Mouse (Mus musculus): ENCODE measurements around the gene B3gnt3. TPM values are rescaled to one million over a fixed set of nuclear protein-coding genes. Genes with fewer than 3 reads are reported as not detected.

The B3gnt3 gene
- polyA plus RNA-seq, 1 experiment from 2014 or later, result 0.58 TPM

DNA sequence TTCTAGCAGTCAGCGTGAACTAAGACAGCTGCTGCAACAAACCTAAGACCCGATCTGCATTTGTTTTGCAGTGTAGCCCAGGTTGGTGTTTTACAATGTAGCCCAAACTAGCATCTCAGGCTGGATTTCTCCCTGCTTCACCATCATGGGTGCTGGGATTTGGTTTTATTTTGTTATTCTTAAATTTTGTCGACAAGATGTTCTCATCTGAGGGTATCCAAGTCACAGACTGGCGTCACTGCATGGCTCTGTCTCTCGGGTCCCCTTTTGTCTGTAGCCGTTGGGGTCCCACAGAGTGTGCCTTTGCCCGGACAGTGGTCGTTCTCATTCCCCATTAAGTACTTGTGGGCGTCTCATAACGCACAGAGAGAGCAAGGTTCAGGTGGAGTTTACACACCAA, 16.9 kb downstream of the B3gnt3 start:
- WGBS, result 8% methylated on average over 10 of the region's 10 CpGs
- Histone ChIP-seq H3K4me3 (replicated peaks; ENCODE audit: low read length) (no peak overlapping the region), H3K9ac (replicated peaks; ENCODE audit: low read depth, low read length) (no peak overlapping the region), H3K27ac (ENCODE audit: low read length) (no peak overlapping the region), H3K27me3 (replicated peaks; ENCODE audit: control insufficient read depth, insufficient read depth, low read length) (peaks cover 98% of the 10 kb centered on the region), H3K4me2 (ENCODE audit: low read length) (no peak overlapping the region), H3K36me3 (ENCODE audit: control insufficient read depth, insufficient read depth) (no peaks in the 10 kb centered on the region), H3K9me3 (ENCODE audit: control insufficient read depth, low read length) (no peaks in the 10 kb centered on the region), H3K4me1 (replicated peaks; ENCODE audit: control insufficient read depth, insufficient read depth, low read length) (peaks cover 16% of the 10 kb centered on the region)
- no peak for ATAC-seq

DNA sequence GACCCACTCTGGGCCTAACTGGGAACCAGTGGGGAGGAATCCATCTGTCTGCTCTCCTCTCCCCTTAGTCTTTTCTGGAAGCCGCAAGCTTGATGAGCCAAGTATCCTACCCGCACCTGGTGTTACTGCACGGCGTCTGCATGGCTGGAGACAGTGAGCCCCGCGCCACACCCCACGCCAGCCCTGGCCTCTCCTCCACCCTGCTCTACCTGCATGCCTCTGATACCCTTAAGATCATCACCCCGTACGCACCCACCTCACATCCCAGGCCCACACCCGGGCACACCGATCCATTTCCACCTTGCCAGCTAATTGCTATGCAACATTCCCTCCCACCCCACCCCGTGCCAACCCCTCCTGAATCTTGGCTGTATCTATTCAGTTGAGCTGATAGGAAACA, 18.8 kb downstream of the B3gnt3 start:
- no peak for ATAC-seq
- WGBS, result 43% methylated on average over 12 of the region's 12 CpGs

DNA sequence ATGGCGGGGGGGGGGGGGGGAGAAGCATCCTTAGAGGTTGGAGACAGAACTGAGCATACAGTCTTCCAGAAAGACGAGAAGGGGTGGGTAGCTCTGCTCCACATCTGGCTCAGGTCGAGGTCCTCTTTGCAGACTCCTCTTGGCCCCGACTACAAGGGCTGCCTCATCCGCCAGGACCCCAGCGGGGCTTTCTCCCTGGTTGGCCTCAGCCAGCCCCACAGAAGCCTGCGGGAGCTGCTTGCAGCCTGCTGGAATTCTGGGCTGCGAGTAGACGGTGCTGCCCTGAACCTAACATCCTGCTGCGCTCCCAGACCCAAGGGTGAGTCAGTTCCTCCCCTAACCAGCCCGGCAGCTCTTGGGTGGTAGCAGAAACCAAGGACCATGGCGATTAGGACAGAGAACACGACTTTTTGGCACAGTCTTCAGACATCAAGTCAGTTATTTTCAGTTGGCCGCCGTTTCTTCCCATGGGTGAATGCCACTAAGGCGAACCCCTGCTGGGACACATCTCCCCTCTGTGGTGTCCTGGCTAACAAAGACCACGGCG, 20.1 kb downstream of the B3gnt3 start:
- Histone ChIP-seq H3K4me1 (replicated peaks; ENCODE audit: control insufficient read depth, insufficient read depth, low read length) (peaks cover 22% of the 10 kb centered on the region), H3K4me2 (ENCODE audit: low read length) (no peak overlapping the region), H3K4me3 (replicated peaks; ENCODE audit: low read length) (no peak overlapping the region), H3K27me3 (replicated peaks; ENCODE audit: control insufficient read depth, insufficient read depth, low read length) (peaks cover 85% of the 10 kb centered on the region), H3K36me3 (ENCODE audit: control insufficient read depth, insufficient read depth) (no peaks in the 10 kb centered on the region), H3K9me3 (ENCODE audit: control insufficient read depth, low read length) (no peaks in the 10 kb centered on the region), H3K9ac (replicated peaks; ENCODE audit: low read depth, low read length) (no peak overlapping the region), H3K27ac (ENCODE audit: low read length) (no peak overlapping the region)
- no peak for ATAC-seq
- WGBS, result 5% methylated on average over 18 of the region's 18 CpGs

More for the DNA sequence above, 18.8 kb downstream of the B3gnt3 start:
- Histone ChIP-seq H3K27me3 (replicated peaks; ENCODE audit: control insufficient read depth, insufficient read depth, low read length) (peaks cover 98% of the 10 kb centered on the region), H3K4me3 (replicated peaks; ENCODE audit: low read length) (no peak overlapping the region), H3K4me2 (ENCODE audit: low read length) (no peak overlapping the region), H3K27ac (ENCODE audit: low read length) (no peak overlapping the region), H3K36me3 (ENCODE audit: control insufficient read depth, insufficient read depth) (no peaks in the 10 kb centered on the region), H3K9me3 (ENCODE audit: control insufficient read depth, low read length) (no peaks in the 10 kb centered on the region), H3K9ac (replicated peaks; ENCODE audit: low read depth, low read length) (no peak overlapping the region), H3K4me1 (replicated peaks; ENCODE audit: control insufficient read depth, insufficient read depth, low read length) (peaks cover 20% of the 10 kb centered on the region)

DNA sequence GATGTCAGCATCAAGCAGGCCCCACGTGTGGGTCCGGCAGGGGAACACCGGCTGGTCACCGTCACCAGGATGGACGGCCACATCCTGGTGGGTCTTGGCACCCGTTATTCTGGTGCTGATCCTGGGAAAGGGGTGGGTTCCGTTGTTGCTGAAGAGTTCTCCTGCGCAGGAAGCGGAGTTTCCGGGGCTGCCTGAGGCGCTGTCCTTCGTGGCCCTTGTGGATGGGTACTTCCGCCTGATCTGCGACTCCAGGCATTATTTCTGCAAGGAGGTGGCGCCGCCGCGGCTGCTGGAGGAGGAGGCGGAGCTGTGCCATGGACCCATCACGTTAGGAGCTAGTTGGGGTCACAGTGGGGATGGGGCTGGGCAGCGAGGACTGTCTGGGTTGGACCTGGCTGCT, 21.1 kb downstream of the B3gnt3 start:
- H3K4me2 ChIP-seq (ENCODE audit: low read length), result no peak overlapping the region
- peaks cover 76% of the 10 kb centered on the region for H3K27me3 ChIP-seq (replicated peaks; ENCODE audit: control insufficient read depth, insufficient read depth, low read length)
- no peak overlapping the region for H3K9ac ChIP-seq (replicated peaks; ENCODE audit: low read depth, low read length)
- H3K9me3 ChIP-seq (ENCODE audit: control insufficient read depth, low read length), result no peaks in the 10 kb centered on the region
- peaks cover 15% of the 10 kb centered on the region for H3K4me1 ChIP-seq (replicated peaks; ENCODE audit: control insufficient read depth, insufficient read depth, low read length)
- 3% methylated on average over 21 of the region's 21 CpGs for WGBS
- no peak for ATAC-seq
- no peak overlapping the region for H3K4me3 ChIP-seq (replicated peaks; ENCODE audit: low read length)
- no peaks in the 10 kb centered on the region for H3K36me3 ChIP-seq (ENCODE audit: control insufficient read depth, insufficient read depth)
- H3K27ac ChIP-seq (ENCODE audit: low read length), result no peak overlapping the region

DNA sequence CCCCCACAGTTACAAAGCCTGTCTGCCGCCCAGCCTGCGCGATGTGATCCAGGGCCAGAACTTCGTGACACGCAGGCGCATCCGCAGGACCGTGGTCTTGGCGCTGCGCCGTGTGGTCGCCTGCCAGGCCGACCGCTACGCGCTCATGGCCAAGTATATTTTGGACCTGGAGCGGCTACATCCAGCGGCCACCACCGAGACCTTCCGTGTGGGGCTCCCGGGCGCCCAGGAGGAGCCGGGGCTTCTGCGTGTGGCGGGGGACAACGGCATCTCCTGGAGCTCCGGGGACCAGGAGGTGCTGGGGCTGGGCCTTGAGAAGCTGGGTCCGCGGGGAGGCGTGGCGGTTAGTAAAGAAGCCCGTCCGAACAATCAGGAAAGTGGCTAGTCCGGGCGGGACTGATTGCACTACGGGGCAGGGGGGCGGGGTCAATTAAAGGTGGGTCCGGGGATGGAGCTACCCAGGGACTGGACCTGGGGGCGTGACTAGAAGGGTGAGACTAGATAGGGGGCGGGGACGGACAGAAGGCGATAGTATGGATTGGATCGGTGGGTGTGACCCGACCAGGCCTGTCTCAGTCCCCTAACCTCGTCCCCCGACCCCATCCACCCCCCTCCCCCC, 21.9 kb downstream of the B3gnt3 start:
- H3K36me3 ChIP-seq (ENCODE audit: control insufficient read depth, insufficient read depth), result no peaks in the 10 kb centered on the region
- H3K9ac ChIP-seq (replicated peaks; ENCODE audit: low read depth, low read length), result peak overlapping the region; percentile 32
- under 1% methylated on average over 46 of the region's 46 CpGs for WGBS
- H3K9me3 ChIP-seq (ENCODE audit: control insufficient read depth, low read length), result no peaks in the 10 kb centered on the region
- peaks cover 14% of the 10 kb centered on the region for H3K4me1 ChIP-seq (replicated peaks; ENCODE audit: control insufficient read depth, insufficient read depth, low read length)
- H3K4me3 ChIP-seq (replicated peaks; ENCODE audit: low read length), result peak overlapping the region; percentile 24
- no peak overlapping the region for H3K27ac ChIP-seq (ENCODE audit: low read length)
- H3K4me2 ChIP-seq (ENCODE audit: low read length), result peak overlapping the region; percentile 42
- peaks cover 68% of the 10 kb centered on the region for H3K27me3 ChIP-seq (replicated peaks; ENCODE audit: control insufficient read depth, insufficient read depth, low read length)
- no peak for ATAC-seq

DNA sequence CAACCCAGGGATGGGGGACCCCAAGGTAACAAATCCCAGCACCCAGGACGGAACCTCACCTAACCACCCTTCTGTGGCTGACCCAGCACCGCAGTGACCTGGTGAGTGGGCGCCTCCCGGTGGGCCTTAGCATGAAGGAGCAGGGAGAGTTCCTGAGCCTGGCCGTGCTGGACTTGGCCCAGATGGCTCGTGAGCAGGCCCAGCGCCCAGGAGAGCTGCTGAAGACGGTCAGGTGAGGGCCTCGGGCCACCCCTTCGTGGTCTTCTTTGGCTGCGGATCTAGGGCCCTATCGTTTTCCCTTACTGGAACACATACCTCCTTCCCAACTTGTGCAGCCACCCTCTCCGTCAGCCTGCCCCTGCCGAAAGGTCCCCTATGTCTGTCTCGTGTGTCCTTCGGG, 22.5 kb downstream of the B3gnt3 start:
- 10% methylated on average over 16 of the region's 16 CpGs for WGBS
- ATAC-seq, result no peak
- no peaks in the 10 kb centered on the region for H3K36me3 ChIP-seq (ENCODE audit: control insufficient read depth, insufficient read depth)
- H3K9ac ChIP-seq (replicated peaks; ENCODE audit: low read depth, low read length), result peak overlapping the region; percentile 32
- no peaks in the 10 kb centered on the region for H3K9me3 ChIP-seq (ENCODE audit: control insufficient read depth, low read length)
- H3K4me3 ChIP-seq (replicated peaks; ENCODE audit: low read length), result peak overlapping the region; percentile 24
- H3K27ac ChIP-seq (ENCODE audit: low read length), result no peak overlapping the region
- peaks cover 62% of the 10 kb centered on the region for H3K27me3 ChIP-seq (replicated peaks; ENCODE audit: control insufficient read depth, insufficient read depth, low read length)
- H3K4me2 ChIP-seq (ENCODE audit: low read length), result peak overlapping the region; percentile 42
- H3K4me1 ChIP-seq (replicated peaks; ENCODE audit: control insufficient read depth, insufficient read depth, low read length), result peaks cover 14% of the 10 kb centered on the region

DNA sequence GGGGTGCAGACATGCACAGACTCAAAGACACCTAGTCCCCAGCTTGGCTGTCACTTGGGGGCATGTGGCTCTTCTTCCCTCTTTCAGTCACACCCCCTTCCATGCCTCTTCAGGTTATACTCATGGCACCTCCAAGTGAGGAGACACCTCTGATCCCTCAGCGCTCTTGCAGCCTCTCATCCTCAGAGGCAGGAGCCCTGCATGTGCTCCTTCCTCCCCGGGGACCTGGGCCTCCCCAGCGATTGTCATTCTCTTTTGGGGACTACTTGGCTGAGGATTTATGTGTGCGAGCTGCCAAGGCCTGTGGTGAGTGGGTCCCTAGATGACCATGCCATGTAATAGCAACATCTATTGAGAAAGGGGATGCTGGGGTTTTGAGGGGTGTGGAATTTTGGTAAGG, 23.4 kb downstream of the B3gnt3 start:
- Histone ChIP-seq H3K9ac (replicated peaks; ENCODE audit: low read depth, low read length) (no peak overlapping the region), H3K4me2 (ENCODE audit: low read length) (no peak overlapping the region), H3K36me3 (ENCODE audit: control insufficient read depth, insufficient read depth) (no peaks in the 10 kb centered on the region), H3K4me1 (replicated peaks; ENCODE audit: control insufficient read depth, insufficient read depth, low read length) (peaks cover 14% of the 10 kb centered on the region), H3K4me3 (replicated peaks; ENCODE audit: low read length) (no peak overlapping the region), H3K9me3 (ENCODE audit: control insufficient read depth, low read length) (no peaks in the 10 kb centered on the region), H3K27me3 (replicated peaks; ENCODE audit: control insufficient read depth, insufficient read depth, low read length) (peaks cover 53% of the 10 kb centered on the region), H3K27ac (ENCODE audit: low read length) (no peak overlapping the region)
- ATAC-seq, result no peak
- WGBS, result 55% methylated on average over 4 of the region's 4 CpGs

DNA sequence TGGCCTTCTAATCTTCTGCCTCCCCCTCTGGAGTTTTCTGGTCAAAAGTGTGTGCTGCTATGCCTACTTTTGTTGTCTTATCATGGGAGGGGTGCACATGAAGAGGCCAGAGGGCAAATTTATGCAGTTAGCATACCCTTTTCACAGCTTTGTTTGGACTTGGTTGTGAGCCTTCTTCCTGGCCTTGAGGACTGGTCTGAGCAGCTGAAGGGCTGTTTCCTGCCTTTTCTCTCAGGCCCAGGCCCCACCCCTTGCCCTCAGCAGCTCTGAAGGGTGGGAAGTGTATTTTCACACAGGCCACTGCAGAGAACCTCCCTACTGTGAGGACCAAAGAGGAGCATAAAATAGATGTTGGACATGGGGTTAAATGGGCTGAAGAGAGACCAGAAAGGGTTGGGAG, 24.0 kb downstream of the B3gnt3 start:
- Histone ChIP-seq H3K27me3 (replicated peaks; ENCODE audit: control insufficient read depth, insufficient read depth, low read length) (peaks cover 46% of the 10 kb centered on the region), H3K4me1 (replicated peaks; ENCODE audit: control insufficient read depth, insufficient read depth, low read length) (peaks cover 17% of the 10 kb centered on the region)

DNA sequence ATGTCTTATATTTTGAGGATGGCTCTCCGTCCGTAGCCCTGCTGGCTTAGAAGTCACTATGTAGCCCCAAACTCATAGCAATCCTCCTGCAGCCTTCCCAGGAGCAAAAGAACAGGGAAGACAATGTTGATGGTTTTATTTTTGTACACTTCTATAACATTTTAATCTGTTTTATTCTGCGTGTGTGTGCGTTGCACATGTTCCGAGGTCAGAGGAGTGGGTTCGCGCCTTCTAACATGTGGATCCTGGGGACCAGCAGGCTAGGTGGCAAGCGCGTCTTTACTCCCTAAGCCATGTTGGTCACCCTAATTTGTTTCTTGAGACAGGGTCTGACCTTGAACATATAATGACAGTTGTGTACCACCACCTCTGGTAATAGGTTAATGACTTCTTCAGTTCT, 24.8 kb downstream of the B3gnt3 start:
- ATAC-seq, result no peak
- H3K4me1 ChIP-seq (replicated peaks; ENCODE audit: control insufficient read depth, insufficient read depth, low read length), result peaks cover 24% of the 10 kb centered on the region
- no peak overlapping the region for H3K27ac ChIP-seq (ENCODE audit: low read length)
- H3K36me3 ChIP-seq (ENCODE audit: control insufficient read depth, insufficient read depth), result no peaks in the 10 kb centered on the region
- no peaks in the 10 kb centered on the region for H3K9me3 ChIP-seq (ENCODE audit: control insufficient read depth, low read length)
- peaks cover 39% of the 10 kb centered on the region for H3K27me3 ChIP-seq (replicated peaks; ENCODE audit: control insufficient read depth, insufficient read depth, low read length)
- H3K4me2 ChIP-seq (ENCODE audit: low read length), result peak overlapping the region; percentile 76
- peak overlapping the region; percentile 76 for H3K4me3 ChIP-seq (replicated peaks; ENCODE audit: low read length)
- WGBS, result 55% methylated on average over 9 of the region's 9 CpGs
- no peak overlapping the region for H3K9ac ChIP-seq (replicated peaks; ENCODE audit: low read depth, low read length)

More for the DNA sequence above, 24.0 kb downstream of the B3gnt3 start:
- Histone ChIP-seq H3K9ac (replicated peaks; ENCODE audit: low read depth, low read length) (no peak overlapping the region), H3K4me3 (replicated peaks; ENCODE audit: low read length) (no peak overlapping the region), H3K4me2 (ENCODE audit: low read length) (no peak overlapping the region), H3K9me3 (ENCODE audit: control insufficient read depth, low read length) (no peaks in the 10 kb centered on the region), H3K36me3 (ENCODE audit: control insufficient read depth, insufficient read depth) (no peaks in the 10 kb centered on the region), H3K27ac (ENCODE audit: low read length) (no peak overlapping the region)
- no peak for ATAC-seq
